Mouse (Mus musculus): Measurements from ENCODE around the gene Defb38. TPM values are rescaled to one million over a fixed set of nuclear protein-coding genes. Genes with fewer than 3 reads are reported as not detected.

Gene Defb38
- not detected for polyA plus RNA-seq (2017; shearing (Covaris generic))

GRCm38 (mm10) chr8:19026466-19026865, at the start of gene Defb38:
Gene Defb38 (minus strand): TSS chr8:19026566.

GRCm38 (mm10) chr8:19064710-19065109, 38.3 kb upstream of the Defb38 start, which contains the start of gene Defb39:
Gene Defb39 (minus strand): TSS chr8:19064810.

Other genes with a start within 250 kb of the Defb38 start
- not detected for gene Defb40, start 48.3 kb downstream of the Defb38 start, polyA plus RNA-seq (2017; shearing (Covaris generic))
- gene Defb37, start 35.5 kb downstream of the Defb38 start, polyA plus RNA-seq (2017; shearing (Covaris generic)), result not detected
- not detected for gene Defb39, start 38.2 kb upstream of the Defb38 start, polyA plus RNA-seq (2017; shearing (Covaris generic))
- gene Defb12, start 88.3 kb upstream of the Defb38 start, polyA plus RNA-seq (2017; shearing (Covaris generic)), result not detected
- not detected for gene Defb34, start 97.2 kb upstream of the Defb38 start, polyA plus RNA-seq (2017; shearing (Covaris generic))
- gene Gm45826, start 114.2 kb upstream of the Defb38 start, polyA plus RNA-seq (2017; shearing (Covaris generic)), result not detected
- gene Defb14, start 167.8 kb upstream of the Defb38 start, polyA plus RNA-seq (2017; shearing (Covaris generic)), result not detected
- not detected for gene Defb4, start 172.1 kb upstream of the Defb38 start, polyA plus RNA-seq (2017; shearing (Covaris generic))
- gene Defb6, start 198.9 kb upstream of the Defb38 start, polyA plus RNA-seq (2017; shearing (Covaris generic)), result not detected
- gene Defb46, start 213.3 kb upstream of the Defb38 start, polyA plus RNA-seq (2017; shearing (Covaris generic)), result not detected
- gene Defb5, start 221.0 kb upstream of the Defb38 start, polyA plus RNA-seq (2017; shearing (Covaris generic)), result not detected